Mouse (Mus musculus): ENCODE measurements around the gene Csde1. TPM values are rescaled to one million over a fixed set of nuclear protein-coding genes. Genes with fewer than 3 reads are reported as not detected.

Csde1 gene
- polyA plus RNA-seq, 1 experiment, result 45.1 TPM

DNA sequence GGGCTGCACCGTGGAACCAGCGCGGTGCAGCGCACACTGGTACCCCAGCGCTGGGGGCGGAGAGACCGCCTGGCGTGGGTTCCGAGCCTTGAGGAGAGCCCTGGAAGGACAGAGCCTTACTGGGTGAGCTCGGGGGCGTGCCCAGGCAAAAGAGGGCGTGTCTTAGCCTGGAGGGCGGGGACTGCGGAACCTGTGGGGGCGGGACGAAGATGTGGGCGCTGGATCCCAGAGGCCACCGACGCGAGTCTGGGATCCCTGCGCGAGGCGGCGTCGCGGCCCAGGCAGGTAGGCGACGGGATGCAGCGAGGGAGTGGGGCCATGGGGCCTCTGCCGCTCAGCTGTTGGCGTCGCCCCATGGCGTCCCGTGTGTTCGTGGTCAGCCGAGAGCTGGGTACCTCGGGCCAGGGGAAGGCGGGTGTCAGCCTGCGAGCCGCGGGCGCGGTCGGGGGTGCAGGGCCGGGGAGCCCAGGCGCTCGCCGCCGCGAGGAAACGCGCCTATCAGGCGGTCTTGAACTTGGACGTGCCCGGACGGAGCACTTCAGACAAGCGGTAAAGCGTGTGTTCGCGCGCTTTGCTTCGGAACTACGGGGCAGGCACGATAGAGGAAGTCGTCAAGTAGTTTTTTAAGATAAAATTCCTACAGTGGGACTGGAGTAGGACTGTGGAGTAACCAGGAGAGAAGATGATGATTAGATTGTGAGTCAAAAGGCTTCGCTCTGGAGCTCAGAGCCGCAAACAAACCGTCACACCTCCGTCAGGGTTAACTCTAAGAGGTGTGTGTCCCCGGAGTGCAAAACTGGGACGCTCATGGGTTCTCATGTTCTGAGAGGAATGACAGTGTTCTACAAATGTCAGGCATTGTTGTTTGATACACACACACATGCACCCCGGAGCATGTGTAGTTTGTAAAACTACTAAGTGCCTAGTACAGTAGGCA is 82.5 kb downstream of the Csde1 start, which contains the start of gene Dennd2c:
Gene Dennd2c, plus strand, starts transcription at position 151 of the 937 bp plus-strand sequence.
- TF ChIP-seq POLR2A (IDR thresholded peaks at IDR 0.05; ENCODE audit: borderline replicate concordance, extremely low read depth, low read depth, low read length) (peak; percentile 64; the same call in 1 of the 2 replicates), CTCF (IDR thresholded peaks at IDR 0.05; ENCODE audit: insufficient read depth, low read length) (no peak)
- Histone ChIP-seq H3K4me1 (ENCODE audit: control insufficient read depth, insufficient read depth, low read length) (peaks cover 5% of the 10 kb centered on the region), H3K4me3 (replicated peaks; ENCODE audit: extremely low read depth, low read depth, low read length) (peak within 1 kb of the TSS; percentile 85)
- DNase-seq, result peak; percentile 99
- 1% methylated on average over 72 of the region's 72 CpGs for WGBS

Other genes starting within 250 kb of the Csde1 start
- 0.38 and 1.5 TPM in 2 replicates for gene Tshb, start 237.7 kb upstream of the Csde1 start, polyA plus RNA-seq (2012; rRNA removed)
- not detected in 2 replicates for gene Sycp1, start 84.3 kb upstream of the Csde1 start, polyA plus RNA-seq (2012; rRNA removed)
- 0.12 TPM in 1 of 2 replicates, not detected in the other for gene Nr1h5, start 56.3 kb upstream of the Csde1 start, polyA plus RNA-seq (2012; rRNA removed)
- gene Sike1, start 24.7 kb upstream of the Csde1 start, polyA plus RNA-seq (2012; rRNA removed), result 22.9 and 30.8 TPM in 2 replicates
- 14.2 and 28.1 TPM in 2 replicates for gene Nras, start 37.9 kb downstream of the Csde1 start, polyA plus RNA-seq (2012; rRNA removed)
- gene Ampd1, start 53.6 kb downstream of the Csde1 start, polyA plus RNA-seq (2012; rRNA removed), result 0.45 and 4.3 TPM in 2 replicates
- gene Dennd2c, start 82.2 kb downstream of the Csde1 start, polyA plus RNA-seq (2012; rRNA removed), result 1.2 and 3.7 TPM in 2 replicates
- gene Bcas2, start 151.2 kb downstream of the Csde1 start, polyA plus RNA-seq (2012; rRNA removed), result 18.4 and 25.4 TPM in 2 replicates